Mouse (Mus musculus) hematopoietic multipotent progenitor cell, adult 10-12 weeks (in vitro differentiated cells): ENCODE results near the gene Vma21-ps. TPM values are rescaled to one million over a fixed set of nuclear protein-coding genes. Genes with fewer than 3 reads are reported as not detected.

Experiments
- polyA plus RNA-seq: library from polyadenylated mRNA; stranded (reverse); fragments of >175 nt; gene quantifications from 2 replicates; pipeline ENCODE4 v1.2.3, GENCODE M21; 2012; ENCODE audit warnings: low replicate concordance

The Vma21-ps gene
- polyA plus RNA-seq: not detected in 2 replicates

DNA sequence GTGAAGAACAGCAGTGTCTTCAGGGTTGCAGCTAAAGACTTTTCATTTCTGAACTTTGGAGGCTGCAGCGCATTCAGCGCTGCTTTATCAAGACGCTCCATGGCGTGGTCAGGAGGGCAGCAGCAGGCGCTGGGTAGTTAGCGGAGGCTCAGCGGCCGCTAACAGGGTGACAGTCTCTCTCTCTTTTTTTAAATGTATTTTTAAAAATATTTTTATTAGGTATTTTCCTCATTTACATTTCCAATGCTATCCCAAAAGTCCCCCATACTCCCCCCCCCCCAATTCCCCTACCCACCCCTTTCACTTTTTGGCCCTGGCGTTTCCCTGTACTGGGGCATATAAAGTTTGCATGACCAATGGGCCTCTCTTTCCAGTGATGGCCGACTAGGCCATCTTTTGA is at the start of gene Vma21-ps:
TSS of gene Vma21-ps (minus strand) at position 101 of the 400 bp plus-strand sequence.

Other genes starting within 250 kb of the Vma21-ps start
- 1.1 and 9.6 TPM in 2 replicates for gene Smc2, start 58.0 kb downstream of the Vma21-ps start, polyA plus RNA-seq
- not detected in 2 replicates for gene Toporsl, start 99.0 kb upstream of the Vma21-ps start, polyA plus RNA-seq